Mouse (Mus musculus): ENCODE results near the gene Olfr1301. TPM values are rescaled to one million over a fixed set of nuclear protein-coding genes. Genes with fewer than 3 reads are reported as not detected.

The Olfr1301 gene
- polyA plus RNA-seq (2015; fragmentation: Nextera tagmentation; extraction: Ambion mirVana): not detected in 2 replicates

GRCm38 (mm10) chr2:111750706-111751105, at the start of gene Olfr1301:
TSS of gene Olfr1301 (plus strand) at chr2:111751006.

GRCm38 (mm10) chr2:111777129-111777528, 26.3 kb downstream of the Olfr1301 start, which contains the start of gene Olfr1302:
TSS of gene Olfr1302 (plus strand) at chr2:111777429.

Other genes starting within 250 kb of the Olfr1301 start
- not detected in 2 replicates for gene Olfr1293-ps, start 225.8 kb upstream of the Olfr1301 start, polyA plus RNA-seq (2015; fragmentation: Nextera tagmentation; extraction: Ambion mirVana)
- gene Olfr1294, start 210.7 kb upstream of the Olfr1301 start, polyA plus RNA-seq (2015; fragmentation: Nextera tagmentation; extraction: Ambion mirVana): not detected in 2 replicates
- gene Olfr1295, start 181.3 kb upstream of the Olfr1301 start, polyA plus RNA-seq (2015; fragmentation: Nextera tagmentation; extraction: Ambion mirVana): not detected in 2 replicates
- not detected in 2 replicates for gene Olfr1297, start 124.5 kb upstream of the Olfr1301 start, polyA plus RNA-seq (2015; fragmentation: Nextera tagmentation; extraction: Ambion mirVana)
- not detected in 2 replicates for gene Olfr1298, start 101.8 kb upstream of the Olfr1301 start, polyA plus RNA-seq (2015; fragmentation: Nextera tagmentation; extraction: Ambion mirVana)
- not detected in 2 replicates for gene Olfr1299, start 89.6 kb upstream of the Olfr1301 start, polyA plus RNA-seq (2015; fragmentation: Nextera tagmentation; extraction: Ambion mirVana)
- not detected in 2 replicates for gene Olfr1302, start 26.4 kb downstream of the Olfr1301 start, polyA plus RNA-seq (2015; fragmentation: Nextera tagmentation; extraction: Ambion mirVana)
- gene Olfr1303, start 69.3 kb downstream of the Olfr1301 start, polyA plus RNA-seq (2015; fragmentation: Nextera tagmentation; extraction: Ambion mirVana): not detected in 2 replicates
- gene Olfr1305, start 126.1 kb downstream of the Olfr1301 start, polyA plus RNA-seq (2015; fragmentation: Nextera tagmentation; extraction: Ambion mirVana): not detected in 2 replicates
- not detected in 2 replicates for gene Olfr1306, start 165.3 kb downstream of the Olfr1301 start, polyA plus RNA-seq (2015; fragmentation: Nextera tagmentation; extraction: Ambion mirVana)
- gene Olfr1307, start 198.4 kb downstream of the Olfr1301 start, polyA plus RNA-seq (2015; fragmentation: Nextera tagmentation; extraction: Ambion mirVana): not detected in 2 replicates
- not detected in 2 replicates for gene Olfr1308, start 213.9 kb downstream of the Olfr1301 start, polyA plus RNA-seq (2015; fragmentation: Nextera tagmentation; extraction: Ambion mirVana)
- not detected in 2 replicates for gene Olfr1309, start 239.3 kb downstream of the Olfr1301 start, polyA plus RNA-seq (2015; fragmentation: Nextera tagmentation; extraction: Ambion mirVana)